Mouse (Mus musculus): ENCODE results near the gene Pex14. TPM values are rescaled to one million over a fixed set of nuclear protein-coding genes. Genes with fewer than 3 reads are reported as not detected.

The Pex14 gene
- polyA plus RNA-seq, 1 experiment from 2014 or later = 52.1 TPM

DNA sequence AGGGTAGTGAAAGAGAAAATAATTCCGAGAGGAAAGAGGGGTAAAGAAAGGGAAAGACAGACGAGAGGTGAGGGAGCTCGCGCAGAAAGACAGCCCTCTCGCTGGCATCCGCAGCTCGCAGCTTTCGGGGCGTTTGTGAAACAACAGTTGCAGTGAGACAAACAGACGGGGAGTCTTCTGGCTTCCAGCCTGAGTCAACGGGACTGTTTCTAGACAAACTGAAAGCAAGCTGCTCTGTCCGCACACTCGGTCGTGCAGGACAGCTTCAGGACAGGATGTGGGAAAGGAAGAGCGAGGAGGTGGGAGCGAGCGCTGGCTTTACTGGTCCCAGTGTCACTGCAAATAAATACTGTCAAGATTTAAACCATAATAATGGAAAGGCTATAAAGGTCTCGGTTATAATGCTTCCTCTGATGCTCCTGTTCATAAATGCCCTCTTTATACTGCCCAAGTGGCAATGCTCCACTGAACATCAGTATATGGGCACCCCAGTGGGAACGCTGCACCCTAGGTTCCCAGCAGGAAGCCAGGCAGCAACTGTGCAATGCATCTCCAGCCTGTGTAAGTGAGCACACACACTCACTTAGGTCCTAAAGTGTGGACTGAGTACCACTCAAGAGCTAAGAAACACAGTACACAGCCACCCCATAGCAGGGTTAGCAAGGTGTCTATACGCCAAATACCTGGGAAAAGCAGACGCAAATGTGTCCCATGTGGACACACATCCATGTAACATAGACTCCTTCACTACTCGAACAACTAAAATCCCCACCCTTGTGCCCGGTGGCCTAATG, 35.4 kb downstream of the Pex14 start:
- ATAC-seq = no peak
- Histone ChIP-seq H3K27ac (no peak overlapping the region), H3K4me2 (replicated peaks) (peak overlapping the region; percentile 6; the same call in 1 of the 2 replicates), H3K36me3 (no peaks in the 10 kb centered on the region; the same call in 1 of the 2 replicates), H3K4me1 (replicated peaks) (peaks cover 27% of the 10 kb centered on the region), H3K27me3 (replicated peaks) (no peaks in the 10 kb centered on the region), H3K4me3 (replicated peaks) (no peak overlapping the region), H3K9me3 (no peaks in the 10 kb centered on the region), H3K9ac (peak overlapping the region; percentile 10; the same call in 1 of the 2 replicates)
- WGBS = 74% methylated on average over 23 of the region's 23 CpGs

DNA sequence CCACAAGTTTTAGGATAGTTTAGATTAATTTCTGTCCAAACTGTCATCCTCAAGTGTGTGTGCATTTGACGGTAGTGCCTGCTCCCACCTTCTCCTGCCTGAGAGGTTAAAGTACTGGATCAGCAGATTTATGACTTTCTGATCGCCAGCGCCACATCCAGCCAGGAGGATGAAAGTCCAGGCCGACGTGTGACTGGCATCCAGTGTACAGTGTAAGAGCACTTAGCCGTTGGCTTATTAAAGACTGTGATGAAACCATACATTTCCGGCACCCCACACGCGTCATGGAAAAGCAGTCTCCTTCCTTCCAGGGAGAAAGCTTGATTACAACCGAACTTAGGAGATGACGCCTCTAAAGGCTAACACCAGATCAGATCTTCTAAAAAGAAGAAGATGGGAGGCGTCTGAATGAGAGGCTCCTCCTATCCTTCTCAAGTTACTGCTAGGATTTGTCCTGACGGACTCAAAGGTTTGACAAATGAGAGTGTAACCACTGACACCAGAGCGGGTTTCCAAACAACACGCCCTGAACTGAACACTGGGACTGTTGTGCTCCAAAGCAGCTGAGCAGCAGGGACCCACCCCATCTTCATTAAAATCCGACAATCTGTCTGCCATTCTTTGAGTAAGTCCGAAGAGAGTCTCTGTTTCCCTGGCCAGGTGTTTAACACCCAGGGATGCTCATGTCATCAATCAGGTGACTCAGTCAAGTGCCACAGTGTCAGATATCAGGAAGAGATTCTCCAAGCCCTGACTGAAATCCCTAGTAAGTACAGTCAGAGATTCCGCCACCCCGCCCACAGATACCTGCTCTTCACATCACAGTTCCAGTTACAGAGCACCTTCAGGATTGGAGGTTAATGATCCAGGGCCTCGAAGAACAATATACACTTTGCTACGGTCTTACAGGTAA, 37.0 kb downstream of the Pex14 start:
- Histone ChIP-seq H3K27me3 (replicated peaks) (no peaks in the 10 kb centered on the region), H3K36me3 (no peaks in the 10 kb centered on the region; the same call in 1 of the 2 replicates), H3K4me2 (replicated peaks) (0 out of 2 replicates have a peak overlapping the region, but pooled peaks have one; percentile 2), H3K9ac (no peak overlapping the region), H3K4me3 (replicated peaks) (no peak overlapping the region), H3K4me1 (replicated peaks) (peaks cover 39% of the 10 kb centered on the region), H3K9me3 (no peaks in the 10 kb centered on the region), H3K27ac (no peak overlapping the region)
- ATAC-seq = peak; percentile 68
- WGBS = 42% methylated on average over 21 of the region's 21 CpGs

DNA sequence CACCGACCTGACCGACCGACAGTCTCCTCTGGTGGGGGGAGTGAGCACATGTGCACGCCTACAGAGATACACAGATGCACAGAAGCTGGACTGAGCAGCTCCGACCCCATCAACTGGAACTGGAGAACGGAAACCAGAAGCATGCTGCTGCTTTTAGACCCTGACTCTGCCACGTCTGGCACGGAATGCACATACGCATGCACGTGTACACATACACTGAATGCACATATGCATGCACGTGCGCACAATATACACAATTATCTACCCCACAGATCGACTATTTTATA, 38.3 kb downstream of the Pex14 start:
- Histone ChIP-seq H3K4me1 (replicated peaks) (peaks cover 48% of the 10 kb centered on the region), H3K9me3 (no peaks in the 10 kb centered on the region), H3K27ac (no peak overlapping the region), H3K9ac (no peak overlapping the region), H3K36me3 (no peaks in the 10 kb centered on the region), H3K4me3 (replicated peaks) (no peak overlapping the region), H3K4me2 (replicated peaks) (no peak overlapping the region), H3K27me3 (replicated peaks) (no peaks in the 10 kb centered on the region)
- no peak for ATAC-seq
- WGBS = 66% methylated on average over 13 of the region's 13 CpGs

DNA sequence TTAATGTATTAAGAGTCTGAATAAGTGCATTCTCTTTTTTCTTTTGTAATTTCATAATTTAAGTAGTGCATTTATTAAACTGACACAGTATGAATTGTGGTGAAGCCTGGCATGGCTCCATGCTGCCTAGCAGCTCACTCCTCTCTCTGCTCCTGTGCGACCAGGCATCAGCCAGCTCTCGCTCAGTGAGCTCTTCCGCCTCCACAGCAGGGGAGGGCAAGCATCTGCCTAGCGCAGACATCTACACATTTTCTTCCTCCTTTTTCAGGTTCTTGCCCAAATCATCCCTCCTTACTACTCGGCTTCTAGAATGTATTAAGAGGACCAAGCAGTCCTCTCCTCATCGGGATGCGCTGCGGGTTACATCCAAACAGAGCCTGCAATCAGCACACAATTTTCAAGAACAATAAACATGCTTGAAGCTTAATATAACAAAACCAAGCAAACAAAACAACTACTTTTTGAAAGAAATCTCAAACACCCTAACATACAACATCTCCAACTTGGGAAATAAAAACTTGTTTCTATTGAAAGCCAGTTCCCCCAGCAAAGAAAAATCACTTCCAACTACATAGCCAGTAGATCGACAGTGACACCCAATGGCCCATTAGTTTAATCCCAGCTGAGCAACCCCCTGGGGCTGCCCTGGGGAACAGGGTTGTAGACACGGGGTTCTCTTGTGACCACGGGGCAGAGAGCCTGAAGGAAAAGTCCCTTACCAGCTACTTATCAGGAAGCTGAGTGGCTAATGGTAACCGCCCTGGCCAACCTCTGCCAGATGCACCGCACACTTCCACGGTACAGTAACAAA, 38.9 kb downstream of the Pex14 start:
- 51% methylated on average over 14 of the region's 14 CpGs for WGBS
- H3K4me2 ChIP-seq (replicated peaks) = no peak overlapping the region
- ATAC-seq = no peak
- H3K27me3 ChIP-seq (replicated peaks) = no peaks in the 10 kb centered on the region
- peaks cover 48% of the 10 kb centered on the region for H3K4me1 ChIP-seq (replicated peaks)
- H3K36me3 ChIP-seq = no peaks in the 10 kb centered on the region
- no peak overlapping the region for H3K4me3 ChIP-seq (replicated peaks)
- H3K9ac ChIP-seq = no peak overlapping the region
- no peak overlapping the region for H3K27ac ChIP-seq
- H3K9me3 ChIP-seq = no peaks in the 10 kb centered on the region

DNA sequence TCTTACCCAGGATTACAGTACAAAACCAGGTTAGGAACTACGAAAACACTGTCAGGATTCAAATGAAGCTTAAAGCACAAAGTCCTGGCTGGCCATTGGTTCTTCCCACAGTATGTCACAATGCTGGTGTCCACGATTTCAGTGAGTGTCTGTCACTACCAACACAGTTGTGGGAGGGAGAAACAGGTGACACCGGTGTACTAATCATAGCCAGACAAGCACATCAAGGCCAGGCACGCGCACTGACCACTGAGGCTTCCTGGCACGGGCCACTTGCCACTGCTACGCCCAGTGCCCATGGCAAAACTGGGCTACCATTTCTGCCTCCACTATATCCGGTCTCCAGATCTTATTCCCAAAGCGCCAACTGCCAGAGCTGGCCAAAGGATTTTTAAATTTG, 40.0 kb downstream of the Pex14 start:
- Histone ChIP-seq H3K4me2 (replicated peaks) (no peak overlapping the region), H3K4me1 (replicated peaks) (peaks cover 55% of the 10 kb centered on the region), H3K9me3 (no peaks in the 10 kb centered on the region), H3K9ac (no peak overlapping the region), H3K27ac (no peak overlapping the region), H3K27me3 (replicated peaks) (no peaks in the 10 kb centered on the region), H3K4me3 (replicated peaks) (no peak overlapping the region), H3K36me3 (no peaks in the 10 kb centered on the region)
- ATAC-seq = no peak
- WGBS = 92% methylated on average over 9 of the region's 9 CpGs

DNA sequence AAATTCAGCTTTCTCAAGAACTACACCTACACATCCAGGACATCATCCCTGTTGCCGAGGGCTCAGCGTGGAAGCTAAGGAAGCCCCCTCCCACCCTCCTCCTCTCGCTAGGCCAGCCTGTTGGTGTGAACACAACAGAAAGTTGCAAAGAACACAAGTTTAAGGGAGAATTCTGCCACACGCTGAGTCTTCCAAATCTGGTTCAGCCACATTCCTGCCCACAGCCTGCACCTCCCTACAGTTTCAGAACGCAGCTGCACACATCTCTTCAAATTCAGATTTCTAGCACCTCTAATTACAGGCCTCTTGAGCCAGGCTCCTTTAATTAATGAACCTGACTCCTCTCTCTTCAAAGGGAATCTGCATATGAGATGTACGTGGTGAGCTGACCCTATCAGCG, 41.4 kb downstream of the Pex14 start:
- no peak overlapping the region for H3K4me3 ChIP-seq (replicated peaks)
- 63% methylated on average over 7 of the region's 7 CpGs for WGBS
- H3K9me3 ChIP-seq = no peaks in the 10 kb centered on the region
- H3K4me1 ChIP-seq (replicated peaks) = peaks cover 51% of the 10 kb centered on the region
- no peak overlapping the region for H3K4me2 ChIP-seq (replicated peaks)
- H3K27ac ChIP-seq = no peak overlapping the region
- no peak overlapping the region for H3K9ac ChIP-seq
- H3K27me3 ChIP-seq (replicated peaks) = no peaks in the 10 kb centered on the region
- no peaks in the 10 kb centered on the region for H3K36me3 ChIP-seq
- ATAC-seq = no peak

DNA sequence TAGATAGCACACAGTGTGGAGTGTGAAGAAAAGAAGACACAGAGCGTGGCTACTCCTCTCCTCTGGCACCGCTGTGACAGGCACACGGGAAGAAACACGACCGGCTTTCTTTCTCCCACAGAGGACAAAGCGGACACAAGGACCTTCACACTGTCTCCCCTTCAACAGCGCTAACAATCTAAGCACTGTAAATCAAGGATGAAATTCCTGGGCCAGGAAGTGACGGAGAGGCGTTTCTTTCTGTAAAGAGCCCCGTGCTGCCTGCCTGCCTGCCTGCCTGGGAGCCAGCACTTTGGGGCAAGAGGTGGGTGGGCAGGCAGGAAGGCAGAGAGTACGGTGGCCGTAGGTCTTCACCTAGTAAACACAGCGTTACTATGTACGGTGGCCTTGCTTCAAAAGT, 42.2 kb downstream of the Pex14 start:
- Histone ChIP-seq H3K4me2 (replicated peaks) (peak overlapping the region; percentile 33), H3K36me3 (no peaks in the 10 kb centered on the region), H3K27ac (no peak overlapping the region), H3K4me1 (replicated peaks) (peaks cover 42% of the 10 kb centered on the region), H3K9me3 (no peaks in the 10 kb centered on the region), H3K4me3 (replicated peaks) (no peak overlapping the region), H3K9ac (no peak overlapping the region), H3K27me3 (replicated peaks) (no peaks in the 10 kb centered on the region)
- 30% methylated on average over 14 of the region's 14 CpGs for WGBS
- ATAC-seq = 0 out of 2 replicates have a peak, but pooled peaks have one; percentile 13

DNA sequence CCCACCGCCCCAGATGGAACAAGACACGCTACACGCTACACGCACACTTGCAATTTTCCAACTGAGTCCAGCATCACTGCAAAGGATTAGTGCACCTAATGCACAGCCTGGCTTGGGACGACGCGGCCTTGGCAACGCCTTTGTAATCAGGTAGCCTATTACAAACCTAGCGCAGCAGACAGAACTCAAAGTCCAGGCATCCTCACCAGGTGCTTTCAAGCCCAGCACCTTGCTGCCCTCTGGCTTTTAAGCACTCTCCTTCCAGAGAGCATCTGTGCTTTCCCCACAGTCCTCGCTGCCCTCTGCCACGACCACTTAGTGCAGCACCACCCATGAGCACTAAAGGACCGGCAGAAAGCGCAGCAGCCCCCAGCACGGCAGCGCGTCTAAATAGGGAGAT, 42.7 kb downstream of the Pex14 start:
- no peaks in the 10 kb centered on the region for H3K36me3 ChIP-seq
- H3K4me1 ChIP-seq (replicated peaks) = peaks cover 38% of the 10 kb centered on the region
- ATAC-seq = peak; percentile 66
- no peak overlapping the region for H3K27ac ChIP-seq
- 59% methylated on average over 16 of the region's 16 CpGs for WGBS
- H3K9ac ChIP-seq = no peak overlapping the region
- peak overlapping the region; percentile 33 for H3K4me2 ChIP-seq (replicated peaks)
- no peaks in the 10 kb centered on the region for H3K27me3 ChIP-seq (replicated peaks)
- no peak overlapping the region for H3K4me3 ChIP-seq (replicated peaks)
- no peaks in the 10 kb centered on the region for H3K9me3 ChIP-seq

DNA sequence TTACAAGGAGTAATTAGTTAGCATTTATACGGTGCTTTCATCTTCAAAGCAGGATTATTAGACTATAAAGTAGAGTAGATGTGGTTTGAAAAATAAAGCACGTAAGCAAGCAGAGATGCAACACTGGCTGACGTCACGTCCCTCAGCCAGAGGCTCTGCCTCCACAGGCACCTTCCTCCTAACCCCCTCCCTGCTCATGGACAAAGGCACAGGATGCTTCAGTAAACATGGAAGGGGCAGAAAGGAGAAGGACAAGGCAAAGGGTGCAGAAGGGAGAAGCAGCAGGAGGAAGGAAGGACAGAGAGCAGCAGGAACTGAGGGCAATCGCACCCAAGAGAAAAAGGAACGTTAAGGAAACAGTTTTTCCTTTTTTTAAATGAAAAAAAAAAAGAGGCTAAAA, 43.8 kb downstream of the Pex14 start:
- WGBS = 72% methylated on average over 6 of the region's 6 CpGs
- ATAC-seq = no peak
- H3K4me1 ChIP-seq (replicated peaks) = peaks cover 36% of the 10 kb centered on the region
- H3K4me2 ChIP-seq (replicated peaks) = no peak overlapping the region
- H3K4me3 ChIP-seq (replicated peaks) = no peak overlapping the region
- H3K27ac ChIP-seq = no peak overlapping the region
- H3K36me3 ChIP-seq = no peaks in the 10 kb centered on the region
- no peak overlapping the region for H3K9ac ChIP-seq
- H3K9me3 ChIP-seq = no peaks in the 10 kb centered on the region
- no peaks in the 10 kb centered on the region for H3K27me3 ChIP-seq (replicated peaks)

DNA sequence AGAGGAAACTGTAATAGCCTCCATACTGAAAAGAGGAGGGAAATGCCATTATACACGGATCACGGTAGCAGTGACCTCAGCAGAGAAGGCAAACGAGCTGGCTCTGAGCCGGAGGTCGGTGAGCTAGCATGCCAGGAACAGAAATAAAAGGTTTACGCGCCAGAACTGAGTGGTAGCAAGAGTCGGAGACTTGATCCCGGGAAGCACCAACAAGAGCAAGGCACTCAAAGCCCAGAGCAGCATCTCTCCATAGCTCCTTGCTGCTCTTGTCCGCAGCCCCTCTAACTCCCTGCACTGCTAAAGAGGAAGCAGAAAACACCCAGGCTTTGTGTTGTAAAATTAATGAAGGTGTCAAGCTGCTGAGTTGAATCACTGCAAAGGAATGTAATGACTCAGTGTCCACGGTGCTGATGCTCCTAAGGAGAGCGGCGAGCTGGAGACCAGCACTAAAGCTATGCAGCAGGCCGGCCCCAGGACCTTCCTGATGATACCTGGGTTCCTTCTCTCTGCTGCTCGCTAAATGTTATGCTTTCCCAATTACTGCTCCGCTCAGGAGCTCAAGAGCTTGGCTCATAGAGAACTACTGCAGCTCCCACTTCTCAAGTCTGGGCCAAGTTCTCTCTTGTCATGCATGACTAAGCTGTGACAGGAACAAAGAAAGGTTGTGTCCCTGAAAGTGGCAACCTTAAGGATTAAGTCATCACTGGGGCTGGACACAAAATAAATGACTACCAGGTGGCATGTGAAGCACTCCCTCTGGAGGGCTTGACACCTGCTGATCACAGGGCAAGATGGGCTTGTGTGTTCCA, 50.1 kb downstream of the Pex14 start:
- peak overlapping the region; percentile 43 for H3K4me2 ChIP-seq (replicated peaks)
- H3K27ac ChIP-seq = peak overlapping the region; percentile 74
- H3K36me3 ChIP-seq = no peaks in the 10 kb centered on the region
- H3K9ac ChIP-seq = peak overlapping the region; percentile 23; the same call in 1 of the 2 replicates
- H3K4me3 ChIP-seq (replicated peaks) = no peak overlapping the region
- 13% methylated on average over 16 of the region's 16 CpGs for WGBS
- no peaks in the 10 kb centered on the region for H3K27me3 ChIP-seq (replicated peaks)
- no peaks in the 10 kb centered on the region for H3K9me3 ChIP-seq
- peaks cover 29% of the 10 kb centered on the region for H3K4me1 ChIP-seq (replicated peaks)
- peak; percentile 81 for ATAC-seq

DNA sequence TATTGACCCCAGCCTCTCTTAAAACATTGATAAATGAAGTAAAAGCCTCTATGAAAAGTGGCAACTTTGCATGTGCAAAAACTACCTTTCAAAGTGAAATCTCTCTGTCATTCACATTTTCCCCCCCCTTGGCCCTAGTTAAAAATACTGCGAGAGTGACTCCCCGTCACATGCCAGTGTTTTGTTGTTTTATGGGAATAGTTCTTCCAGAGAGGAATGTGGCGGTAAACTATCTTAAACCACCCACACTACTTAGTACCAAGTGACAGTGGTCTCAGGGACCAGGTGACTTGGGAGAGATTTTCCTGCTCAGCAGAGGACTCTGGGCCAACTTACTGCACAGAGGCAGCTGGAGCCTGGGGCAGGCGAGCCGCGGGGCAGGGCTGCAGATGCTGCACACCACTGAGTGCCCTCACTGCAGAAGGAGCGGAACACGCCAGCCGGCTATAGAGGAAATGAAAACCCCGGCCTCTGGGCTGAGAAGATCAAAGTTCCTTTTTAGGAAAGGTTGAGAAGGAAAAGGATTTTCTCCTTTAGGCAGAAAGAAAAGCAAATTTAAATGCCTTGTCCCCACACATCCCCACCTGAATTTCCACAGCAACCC, 50.9 kb downstream of the Pex14 start:
- peaks cover 29% of the 10 kb centered on the region for H3K4me1 ChIP-seq (replicated peaks)
- peak; percentile 66; the same call in 1 of the 2 replicates for ATAC-seq
- H3K9me3 ChIP-seq = no peaks in the 10 kb centered on the region
- H3K4me2 ChIP-seq (replicated peaks) = peak overlapping the region; percentile 43; the same call in 1 of the 2 replicates
- H3K27ac ChIP-seq = peak overlapping the region; percentile 74
- WGBS = 28% methylated on average over 10 of the region's 10 CpGs
- no peaks in the 10 kb centered on the region for H3K36me3 ChIP-seq
- H3K9ac ChIP-seq = peak overlapping the region; percentile 11; the same call in 1 of the 2 replicates
- H3K4me3 ChIP-seq (replicated peaks) = 0 out of 2 replicates have a peak overlapping the region, but pooled peaks have one; percentile 10
- no peaks in the 10 kb centered on the region for H3K27me3 ChIP-seq (replicated peaks)
